Mouse (Mus musculus) brain, embryonic 14.5 days (tissue): Measurements from ENCODE around the gene Hpse2.

ENCODE experiments used
- CTCF ChIP-seq: fragments of 200-500 bp; IDR thresholded peaks from 2 replicates; pipeline ENCODE4 v1.5.1; 2012; ENCODE audit warnings: inconsistent platforms, mild to moderate bottlenecking, moderate library complexity, borderline replicate concordance; ENCODE audit not compliant: insufficient read depth, insufficient read length; ENCODE audit errors: extremely low read depth
- POLR2A ChIP-seq: fragments of 200-500 bp; IDR thresholded peaks from 2 replicates; pipeline ENCODE4 v1.6.1; 2012; ENCODE audit warnings: mild to moderate bottlenecking, inconsistent platforms, borderline replicate concordance; ENCODE audit not compliant: poor library complexity, insufficient read depth, insufficient read length, severe bottlenecking; ENCODE audit errors: extremely low read depth

- TF ChIP-seq CTCF = no peak
- TF ChIP-seq POLR2A = no peak
Observed at GRCm38 (mm10) chr19:42788311-42788710, 599.8 kb downstream of the Hpse2 start.
